Mouse (Mus musculus): ENCODE results near the gene Palld.

DNA sequence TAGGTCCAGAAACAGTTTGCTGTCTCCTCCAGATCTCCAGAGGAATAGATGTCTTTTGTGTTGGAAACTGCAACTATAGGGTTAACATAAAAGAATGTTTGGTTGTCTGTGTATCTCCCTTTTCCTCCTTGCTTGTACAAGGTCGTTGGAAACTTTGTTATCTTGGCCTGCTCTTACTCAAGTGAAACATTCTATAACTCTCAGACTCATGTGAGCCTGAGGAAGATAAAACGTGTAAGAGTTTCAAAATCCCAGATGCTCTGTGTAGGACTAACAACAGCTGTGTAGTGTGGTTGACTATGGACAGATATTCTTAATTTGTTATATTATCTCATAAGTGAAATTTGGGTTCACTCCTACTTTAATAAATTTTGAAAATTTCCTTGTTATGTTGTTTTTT is 30.8 kb upstream of the Palld start:
- no peak for TF ChIP-seq GATA1 (IDR thresholded peaks at IDR 0.05; ENCODE audit: low read length)
- no peak for TF ChIP-seq TAL1 (IDR thresholded peaks at IDR 0.05; ENCODE audit: low read length)
